Mouse (Mus musculus) kidney, adult 8-10 months (tissue): ENCODE data around the gene Exosc5.
A peak's percentile ranks its signal among the peaks of the same experiment; 100 is the strongest.

Source experiments
- DNase-seq, 2 experiments: peaks; one replicate each; pipeline ENCODE4 v3.0.0; 2022

The Exosc5 gene

GRCm38 (mm10) chr7:25680514-25681258, 21.7 kb downstream of the Exosc5 start, which contains the start of gene B9d2:
Gene B9d2 (plus strand): TSS chr7:25680780.
- peak; percentile 95 to 97 for DNase-seq

- DNase-seq = no peak
Observed at GRCm38 (mm10) chr7:25681341-25682231, 22.6 kb downstream of the Exosc5 start.

DNA sequence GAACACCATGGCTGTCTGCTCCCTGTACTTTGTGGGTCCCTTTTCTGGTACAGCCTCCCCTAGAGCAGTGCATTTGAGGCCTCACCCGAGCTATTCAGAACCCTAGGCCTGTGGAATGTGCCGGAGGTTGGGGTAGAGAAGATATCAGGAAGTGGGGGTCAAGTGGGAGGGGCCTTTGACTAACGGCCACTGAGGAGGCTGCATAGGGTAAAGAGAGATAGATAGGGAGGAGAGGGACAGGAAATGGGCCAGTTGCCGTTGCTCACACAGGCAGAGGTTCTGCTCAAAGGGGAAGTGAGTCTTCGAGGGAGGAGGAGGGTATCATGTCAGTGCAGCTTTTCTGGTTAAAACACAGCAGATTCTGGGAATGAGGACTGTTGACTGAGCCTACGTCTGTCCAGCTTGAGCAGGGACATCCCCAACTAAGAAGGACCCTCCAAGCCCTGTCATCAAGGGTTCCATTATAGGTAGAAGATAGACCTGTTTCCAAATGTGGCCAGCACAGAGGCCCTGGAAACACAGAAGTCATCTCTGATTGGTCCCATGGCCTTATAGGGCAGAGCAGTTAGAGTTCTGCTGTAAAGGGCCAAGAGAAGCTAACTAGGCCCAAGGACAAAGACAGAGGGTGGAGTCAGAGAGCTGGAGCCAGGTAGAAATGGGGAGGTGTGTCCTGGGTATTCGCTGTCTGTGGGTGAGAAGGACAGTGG, 24.7 kb downstream of the Exosc5 start:
- DNase-seq = peak in 1 of 2 experiments; percentile 27

DNA sequence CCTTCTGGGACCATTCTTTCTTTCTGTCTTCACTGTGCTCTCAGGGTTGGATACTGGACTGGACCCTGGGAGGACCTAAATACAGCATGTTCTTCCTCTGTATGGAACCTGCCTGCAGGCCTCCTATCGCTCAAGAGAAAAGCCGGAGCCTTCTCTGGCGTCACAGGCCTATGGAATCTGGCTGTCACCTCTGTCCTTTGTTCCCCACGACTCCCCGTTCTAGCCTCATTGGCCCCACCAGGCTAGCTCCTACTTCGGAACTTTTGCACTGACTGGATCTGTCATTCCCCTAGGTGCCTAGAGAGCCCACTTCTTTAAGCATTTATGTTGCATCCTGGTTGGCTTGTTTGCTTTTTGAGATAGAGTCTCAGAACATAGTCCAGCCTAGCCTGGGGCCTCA, 25.7 kb downstream of the Exosc5 start:
- no peak for DNase-seq

- DNase-seq = no peak
Observed at GRCm38 (mm10) chr7:25685926-25686470, 27.0 kb downstream of the Exosc5 start.

DNA sequence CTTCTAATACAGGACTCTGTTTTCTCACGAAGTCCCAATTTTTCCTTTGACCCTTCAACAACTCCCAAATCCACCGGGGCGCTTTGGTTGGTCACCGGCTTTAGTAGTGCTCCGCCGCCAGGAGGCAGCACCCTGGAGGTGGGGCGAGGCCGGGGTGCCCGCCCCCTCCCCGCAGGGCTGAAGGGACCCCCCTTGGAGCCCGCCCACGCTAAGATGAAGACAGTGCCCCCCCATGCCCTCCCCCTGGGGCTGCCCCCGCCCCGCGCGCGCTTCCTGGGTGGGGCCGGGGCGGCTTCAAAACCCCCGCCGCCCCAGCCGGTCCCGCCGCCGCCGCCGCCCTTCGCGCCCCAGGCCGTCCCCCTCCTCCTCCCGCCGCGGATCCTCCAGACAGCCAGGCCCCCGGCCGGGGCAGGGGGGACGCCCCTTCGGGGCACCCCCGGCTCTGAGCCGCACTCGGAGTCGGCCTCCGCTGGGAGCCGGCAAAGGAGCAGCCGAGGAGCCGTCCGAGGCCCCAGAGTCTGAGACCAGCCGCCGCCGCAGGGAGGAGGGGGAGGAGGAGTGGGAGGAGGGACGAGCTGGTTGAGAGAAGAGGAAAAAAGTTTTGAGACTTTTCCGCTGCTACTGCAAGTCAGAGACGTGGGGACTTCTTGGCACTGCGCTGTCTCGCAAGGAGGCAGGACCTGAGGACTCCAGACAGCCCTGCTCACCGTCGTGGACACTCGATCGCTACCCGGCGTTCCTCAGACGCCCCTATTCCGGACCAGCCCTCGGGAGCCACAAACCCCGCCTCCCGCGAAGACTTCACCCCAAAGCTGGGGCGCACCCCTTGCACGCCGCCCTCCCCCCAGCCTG, 27.9 kb downstream of the Exosc5 start, which contains the start of gene Tgfb1:
Tgfb1 (plus strand) TSS at position 323 of the 852 bp plus-strand sequence.
- peak; percentile 56 to 69 for DNase-seq

DNA sequence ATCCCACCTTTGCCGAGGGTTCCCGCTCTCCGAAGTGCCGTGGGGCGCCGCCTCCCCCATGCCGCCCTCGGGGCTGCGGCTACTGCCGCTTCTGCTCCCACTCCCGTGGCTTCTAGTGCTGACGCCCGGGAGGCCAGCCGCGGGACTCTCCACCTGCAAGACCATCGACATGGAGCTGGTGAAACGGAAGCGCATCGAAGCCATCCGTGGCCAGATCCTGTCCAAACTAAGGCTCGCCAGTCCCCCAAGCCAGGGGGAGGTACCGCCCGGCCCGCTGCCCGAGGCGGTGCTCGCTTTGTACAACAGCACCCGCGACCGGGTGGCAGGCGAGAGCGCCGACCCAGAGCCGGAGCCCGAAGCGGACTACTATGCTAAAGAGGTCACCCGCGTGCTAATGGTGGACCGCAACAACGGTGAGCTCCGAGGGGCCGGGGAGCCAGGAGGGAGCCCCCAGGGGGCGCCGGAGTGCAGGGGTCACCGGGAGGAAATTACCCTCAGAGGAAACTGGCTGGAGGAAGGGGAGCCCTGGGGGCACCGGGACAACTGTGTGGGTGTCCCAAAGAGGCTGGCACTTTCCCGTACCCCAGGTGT, 28.9 kb downstream of the Exosc5 start:
- DNase-seq = no peak

DNA sequence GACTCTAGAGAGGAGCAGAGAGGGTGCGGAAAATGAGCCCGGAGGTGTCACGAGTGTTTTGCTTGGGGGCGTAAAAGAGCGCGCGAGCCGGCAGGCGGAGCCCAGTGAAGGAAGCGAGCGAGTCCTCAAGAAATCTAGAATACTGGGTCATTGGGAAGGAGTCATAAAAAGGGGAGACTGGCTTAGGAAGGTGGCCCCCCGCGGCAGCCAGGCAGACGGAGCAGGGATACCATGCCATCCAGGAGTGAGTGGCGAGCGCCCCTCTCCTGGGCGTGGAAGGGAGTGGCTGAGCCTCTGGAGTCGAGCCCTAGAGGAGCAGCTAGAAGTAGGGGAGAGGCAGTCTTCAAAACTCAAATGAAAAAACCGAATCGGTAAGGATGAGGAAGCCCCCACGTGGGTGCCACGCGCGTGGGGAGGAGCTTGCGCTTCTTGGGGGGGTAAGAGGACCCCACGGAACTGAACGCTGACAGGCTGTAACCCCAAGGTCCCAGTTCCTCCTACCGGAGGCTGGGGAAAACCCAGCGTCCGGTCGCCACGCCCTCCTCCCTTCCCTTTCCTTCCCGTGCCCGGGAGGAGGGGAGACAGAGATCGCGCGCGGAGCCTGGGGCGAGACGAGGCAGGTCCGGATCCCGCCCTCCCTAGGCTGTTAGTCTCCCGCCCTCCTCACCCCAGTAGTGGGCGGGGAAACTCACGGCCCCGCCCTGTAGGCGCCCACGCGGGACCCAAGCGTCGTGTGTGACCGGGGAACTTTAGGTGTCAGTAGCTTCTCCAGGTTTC, 30.0 kb downstream of the Exosc5 start:
- peak; percentile 71 for DNase-seq

DNA sequence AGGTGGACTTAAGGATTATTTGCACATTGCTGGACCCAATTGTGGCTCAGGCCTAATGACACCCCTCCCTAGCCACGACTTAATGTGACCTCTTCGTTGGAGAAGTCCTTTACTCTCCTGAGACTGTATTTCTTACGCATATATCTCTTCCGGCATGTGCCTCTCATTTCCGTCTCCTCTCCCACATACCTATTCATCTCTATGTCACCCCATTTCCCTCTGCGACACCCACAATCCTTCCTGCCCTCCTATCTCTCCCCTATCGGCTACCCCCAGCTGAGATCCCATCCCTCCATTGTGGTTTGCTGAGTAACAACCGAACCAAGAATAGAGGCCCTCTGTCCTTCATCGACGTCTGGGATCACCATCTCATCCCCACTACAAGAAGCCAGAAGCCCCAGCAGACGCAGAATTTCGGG, 30.6 kb downstream of the Exosc5 start:
- no peak for DNase-seq

DNA sequence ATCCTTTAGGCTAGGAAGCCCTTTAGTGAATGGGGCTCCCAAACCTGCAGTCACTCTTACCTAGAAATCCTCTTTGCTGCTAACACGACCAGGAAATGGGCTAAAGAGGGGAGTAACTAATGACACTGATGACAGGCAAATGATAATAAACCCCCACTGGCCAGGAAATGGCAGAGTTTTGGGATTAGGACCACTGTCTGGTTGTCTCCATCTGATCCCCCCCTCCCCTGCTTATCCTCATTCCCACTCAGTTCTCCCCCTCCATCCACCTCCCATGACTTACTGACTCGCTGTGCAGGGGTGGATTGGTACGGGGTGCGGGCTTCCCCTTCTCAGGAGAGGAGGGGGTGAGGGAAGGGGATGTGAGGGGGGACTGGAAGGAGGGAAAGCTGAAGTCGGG, 31.1 kb downstream of the Exosc5 start:
- DNase-seq = no peak

- DNase-seq = no peak
Observed at GRCm38 (mm10) chr7:25694104-25694503, 35.1 kb downstream of the Exosc5 start.

DNA sequence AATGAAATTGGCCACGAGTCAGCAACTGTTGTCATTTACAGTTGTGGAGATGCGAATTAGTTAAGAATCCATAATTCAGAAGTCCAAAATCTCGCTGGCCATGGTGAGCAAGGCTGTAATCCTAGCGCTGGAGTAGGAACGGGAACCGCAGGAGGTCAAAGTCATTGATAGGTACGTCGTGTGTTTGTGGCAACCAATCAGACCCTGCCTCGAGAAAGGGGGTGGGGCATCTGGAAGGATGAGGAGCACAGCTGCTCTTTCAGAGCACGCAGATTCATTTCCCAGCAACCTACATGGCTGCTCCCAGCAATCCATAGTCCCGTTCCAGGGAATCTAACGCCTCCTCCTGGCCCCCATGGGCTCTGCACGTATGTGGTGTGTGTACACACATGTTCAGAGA, 40.9 kb downstream of the Exosc5 start:
- no peak for DNase-seq

GRCm38 (mm10) chr7:25700732-25701131, 41.8 kb downstream of the Exosc5 start:
- no peak for DNase-seq

- no peak for DNase-seq
Observed at GRCm38 (mm10) chr7:25702350-25702749, 43.4 kb downstream of the Exosc5 start.

- no peak for DNase-seq
Observed at GRCm38 (mm10) chr7:25703793-25704494, 45.0 kb downstream of the Exosc5 start.

GRCm38 (mm10) chr7:25704716-25705364, 45.9 kb downstream of the Exosc5 start:
- DNase-seq = no peak

DNA sequence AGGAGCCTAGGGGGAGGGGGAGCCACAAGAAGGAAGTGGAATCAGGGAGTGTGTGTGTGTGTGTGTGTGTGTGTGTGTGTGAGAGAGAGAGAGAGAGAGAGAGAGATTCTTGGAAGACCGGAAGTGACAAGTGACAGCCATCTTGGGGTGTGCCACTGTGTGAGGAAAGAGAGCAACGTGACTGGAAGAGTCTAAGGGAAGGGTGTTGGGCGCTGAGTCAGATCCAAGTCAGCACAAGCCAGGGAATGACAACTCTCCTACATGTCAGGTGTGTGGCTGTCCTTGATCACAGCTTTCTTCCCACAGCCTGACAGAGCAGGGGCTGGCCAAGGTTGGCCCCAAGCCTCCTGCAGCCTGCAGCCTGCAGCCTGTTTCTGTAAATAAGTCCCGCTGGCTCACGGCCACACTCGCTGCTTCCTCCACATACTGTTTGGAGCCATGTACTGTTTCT, 46.9 kb downstream of the Exosc5 start:
- no peak for DNase-seq

- no peak for DNase-seq
Observed at GRCm38 (mm10) chr7:25706578-25707170, 47.7 kb downstream of the Exosc5 start.
